9 mouse cellular contexts compared by ENCODE assay signal in the genomic region with DNA sequence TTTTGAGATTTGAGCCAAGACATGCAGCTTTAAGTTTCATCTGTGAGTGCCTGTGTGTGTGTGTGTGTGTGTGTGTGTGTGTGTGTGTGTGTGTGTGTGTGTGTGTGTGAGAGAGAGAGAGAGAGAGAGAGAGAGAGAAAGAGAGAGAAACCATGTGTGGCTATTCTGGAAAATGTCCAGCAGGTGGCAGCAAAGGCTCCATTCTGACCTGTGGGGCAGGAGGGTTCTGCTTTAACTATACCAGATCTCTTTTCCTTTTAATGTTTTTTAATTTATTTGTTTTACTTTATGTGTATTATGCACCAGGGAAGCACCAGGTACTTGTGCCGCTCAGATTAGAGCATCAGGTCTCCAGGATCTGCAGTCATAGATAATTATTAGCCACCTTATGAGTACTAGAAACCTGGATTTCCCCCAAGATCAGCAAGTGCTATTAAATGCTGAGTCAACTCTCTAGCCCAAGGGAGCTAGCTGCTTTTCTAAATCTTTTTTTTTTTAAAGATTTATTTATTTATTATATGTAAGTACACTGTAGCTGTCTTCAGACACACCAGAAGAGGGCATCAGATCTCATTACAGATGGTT. TPM values are rescaled to one million over a fixed set of nuclear protein-coding genes. Genes with fewer than 3 reads are reported as not detected.
A peak's percentile ranks its signal among the peaks of the same experiment; 100 is the strongest.
DNase-seq lines count a peak whose midpoint lies in the region; ATAC-seq lines count a peak whose summit lies in the region.
"Not testable (repeated sequence)": the region's sequence is repeated elsewhere in the genome, so short reads cannot be mapped to it uniquely, and the experiment has no call there.
"Had no signal": no experiment of that assay in that cellular context is flagged by ENCODE, and none has a peak within 500 bp of the region (broad histone marks: within the 10 kb centered on the region; RNA-seq: fewer than 3 reads in every experiment).

No protein-coding gene starts in this region.

- not testable (repeated sequence) for H3K9ac ChIP-seq in forebrain, embryonic 14.5 days (ENCODE audit: low read length)

- H3K27me3 ChIP-seq in forebrain, embryonic 14.5 days (replicated peaks; ENCODE audit: control insufficient read depth, insufficient read depth, low read length) = not testable (repeated sequence)

- WGBS in forebrain, embryonic 14.5 days = 14% methylated on average over 1 of the region's 1 CpGs

- H3K9me3 ChIP-seq in forebrain, embryonic 14.5 days (replicated peaks; ENCODE audit: control insufficient read depth, low read length) = not testable (repeated sequence)

- not testable (repeated sequence) for H3K4me3 ChIP-seq in forebrain, embryonic 14.5 days (ENCODE audit: low read depth, low read length)

- not testable (repeated sequence) for H3K4me1 ChIP-seq in forebrain, embryonic 14.5 days (ENCODE audit: control insufficient read depth, insufficient read depth, low read length)

- H3K4me2 ChIP-seq in forebrain, embryonic 14.5 days (ENCODE audit: low read length) = not testable (repeated sequence)

- peak; percentile 71 for DNase-seq in NIH3T3 (ENCODE audit: low read depth)
- peak; percentile 18 for DNase-seq in cerebellum, adult 11-12 months
- peak; percentile 25 for DNase-seq in forebrain, embryonic 14.5 days (ENCODE audit: low spot score)
- DNase-seq in induced T-regulatory cell, adult 2 months (ENCODE audit: low read depth) = peak; percentile 73
- peak; percentile 15 to 19 for DNase-seq in layer of hippocampus, postnatal 14 days (ENCODE audit: low spot score in 2 of 2)
- peak; percentile 45 for DNase-seq in lung, postnatal 25 days (ENCODE audit: low spot score)
- DNase-seq in right cerebral cortex, postnatal 10 days (ENCODE audit: low spot score in 2 of 2) = peak; percentile 20 to 36

- not testable (repeated sequence) for H3K36me3 ChIP-seq in forebrain, embryonic 14.5 days (ENCODE audit: control insufficient read depth, insufficient read depth, low read length)

- ATAC-seq in forebrain, embryonic 14.5 days = not testable (repeated sequence)

- H3K27ac ChIP-seq in forebrain, embryonic 14.5 days (ENCODE audit: low read depth, low read length) = not testable (repeated sequence)

RNA-seq across cellular contexts. Expression of gene Epp13, which starts 11.6 kb away (rescaled TPM):
- polyA plus RNA-seq in forebrain, embryonic 14.5 days (2014; fragmentation: Nextera tagmentation; extraction: Ambion mirVana) = not detected in 2 replicates
- total RNA-seq in layer of hippocampus, postnatal 14 days (2021) = not detected
- polyA plus RNA-seq: heart, embryonic 13.5 days; liver, embryonic 12.5 days had no signal

RNA-seq across cellular contexts. Expression of gene Zscan5b, which starts 18.9 kb away (rescaled TPM):
- polyA plus RNA-seq in forebrain, embryonic 14.5 days (2014; fragmentation: Nextera tagmentation; extraction: Ambion mirVana) = not detected in 2 replicates
- not detected for total RNA-seq in layer of hippocampus, postnatal 14 days (2021)
- polyA plus RNA-seq: heart, embryonic 13.5 days; liver, embryonic 12.5 days had no signal

RNA-seq across cellular contexts. Expression of gene Galp, which starts 44.0 kb away (rescaled TPM):
- polyA plus RNA-seq in forebrain, embryonic 14.5 days (2014; fragmentation: Nextera tagmentation; extraction: Ambion mirVana) = not detected in 2 replicates
- total RNA-seq in layer of hippocampus, postnatal 14 days (2021) = not detected
- polyA plus RNA-seq: heart, embryonic 13.5 days; liver, embryonic 12.5 days had no signal

RNA-seq across cellular contexts. Expression of gene Zfp667, which starts 45.4 kb away (rescaled TPM):
- polyA plus RNA-seq in forebrain, embryonic 14.5 days (2014; fragmentation: Nextera tagmentation; extraction: Ambion mirVana) = 11.7 and 13.5 TPM in 2 replicates
- total RNA-seq in layer of hippocampus, postnatal 14 days (2021) = 10 to 100 TPM; 13.7 to 13.8 TPM

Comparison
In these comparisons a context has a peak if more than half of its experiments do, and no peak if none do; other contexts are left out.
1. DNase-seq: peak in every context shown above with its lines; median percentile 73 in induced T-regulatory cell, adult 2 months; 71 in NIH3T3; 45 in lung, postnatal 25 days; 28 in right cerebral cortex, postnatal 10 days; 25 in forebrain, embryonic 14.5 days; 18 in cerebellum, adult 11-12 months; 17 in layer of hippocampus, postnatal 14 days.